Mouse (Mus musculus) CH12.LX (cell line): Measurements from ENCODE around the gene Foxo6. TPM values are rescaled to one million over a fixed set of nuclear protein-coding genes. Genes with fewer than 3 reads are reported as not detected.

Source experiments
- DNase-seq: peaks from one replicate; pipeline ENCODE4 v3.0.0-alpha.2; 2013; ENCODE audit errors: extremely low read depth
- H3K27ac ChIP-seq: 2 replicates; pipeline ENCODE4 v1.5.1; 2012; ENCODE audit warnings: low read depth, mild to moderate bottlenecking, control low read depth, moderate library complexity; ENCODE audit not compliant: insufficient read depth
- H3K27me3 ChIP-seq: replicated peaks from 2 replicates; pipeline ENCODE3; 2012; ENCODE audit warnings: inconsistent platforms
- H3K36me3 ChIP-seq, 2 experiments: replicated peaks in 1 of 2; 2 replicates each; pipeline versions ENCODE3 to v1.6.1; 2012; ENCODE audit warnings: inconsistent platforms in 1 of 2, low read length in 1 of 2, mild to moderate bottlenecking in 1 of 2, mixed read lengths in 1 of 2, moderate library complexity in 1 of 2; ENCODE audit not compliant: control insufficient read depth in 1 of 2, insufficient read depth in 1 of 2
- H3K4me1 ChIP-seq, 2 experiments: 2 replicates each; pipeline ENCODE4 v1.6.1; 2012; ENCODE audit warnings: inconsistent platforms in 1 of 2, moderate library complexity in 1 of 2; ENCODE audit not compliant: insufficient read depth in 2 of 2, control insufficient read depth in 1 of 2
- H3K4me2 ChIP-seq: 2 replicates; pipeline ENCODE4 v1.6.1; 2012; ENCODE audit warnings: low read depth, mild to moderate bottlenecking, control low read depth; ENCODE audit not compliant: poor library complexity, insufficient read depth, severe bottlenecking
- H3K4me3 ChIP-seq, 3 experiments: fragments of 150-350 bp in 1 of 3; sonication (generic) in 1 of 3; replicated peaks in 1 of 3; 2 replicates each; pipeline versions ENCODE3 to v1.5.1; 2011 to 2012; ENCODE audit warnings: low read depth in 2 of 3, low read length in 2 of 3, mild to moderate bottlenecking in 2 of 3, moderate library complexity in 2 of 3, control low read depth in 1 of 3, improper control_type of control experiment in 1 of 3, inconsistent platforms in 1 of 3, mixed read lengths in 1 of 3; ENCODE audit not compliant: poor library complexity in 1 of 3
- H3K79me2 ChIP-seq: replicated peaks from 2 replicates; pipeline ENCODE4 v1.6.1; 2012; ENCODE audit warnings: mild to moderate bottlenecking, moderate library complexity; ENCODE audit not compliant: control insufficient read depth, poor library complexity, insufficient read depth, severe bottlenecking; ENCODE audit errors: extremely low read depth
- H3K9ac ChIP-seq: 2 replicates; pipeline ENCODE4 v1.6.1; 2012; ENCODE audit warnings: low read depth, mild to moderate bottlenecking, control low read depth, moderate library complexity; ENCODE audit not compliant: insufficient read depth
- H3K9me3 ChIP-seq: replicated peaks from 2 replicates; pipeline ENCODE3; 2012; ENCODE audit warnings: low read length, inconsistent platforms, mixed read lengths
- CHD2 ChIP-seq: IDR thresholded peaks from 2 replicates; pipeline ENCODE4 v1.6.1; 2011; ENCODE audit warnings: low read length, improper control_type of control experiment
- IRF4 ChIP-seq: IDR thresholded peaks from 2 replicates; pipeline ENCODE4 v1.6.1; 2014; ENCODE audit warnings: low read depth, mild to moderate bottlenecking, inconsistent platforms, low read length, improper control_type of control experiment
- MEF2A ChIP-seq: IDR thresholded peaks from 2 replicates; pipeline ENCODE4 v1.6.1; 2014; ENCODE audit warnings: low read depth, mild to moderate bottlenecking, inconsistent platforms, low read length, improper control_type of control experiment, borderline replicate concordance
- PAX5 ChIP-seq: IDR thresholded peaks from 2 replicates; pipeline ENCODE4 v1.6.1; 2012; ENCODE audit warnings: low read length, inconsistent platforms, mixed read lengths
- POLR2AphosphoS2 ChIP-seq: IDR thresholded peaks from 2 replicates; pipeline ENCODE4 v1.6.1; 2011; ENCODE audit warnings: low read depth, low read length, improper control_type of control experiment
- RCOR1 ChIP-seq: conservative IDR thresholded peaks from 2 replicates; pipeline ENCODE4 v1.6.1; 2012; ENCODE audit warnings: low read depth, mild to moderate bottlenecking, inconsistent platforms, low read length, improper control_type of control experiment
- SIN3A ChIP-seq: IDR thresholded peaks from 2 replicates; pipeline ENCODE4 v1.6.1; 2012; ENCODE audit warnings: low read length, improper control_type of control experiment, inconsistent platforms
- TCF12 ChIP-seq: IDR thresholded peaks from 2 replicates; pipeline ENCODE4 v1.6.1; 2014; ENCODE audit warnings: low read depth, mild to moderate bottlenecking, inconsistent platforms, low read length, improper control_type of control experiment
- UBTF ChIP-seq: IDR thresholded peaks from 2 replicates; pipeline ENCODE4 v1.6.1; 2012; ENCODE audit warnings: low read depth, mild to moderate bottlenecking, inconsistent platforms, low read length, improper control_type of control experiment, moderate library complexity
- USF1 ChIP-seq: IDR thresholded peaks from 2 replicates; pipeline ENCODE4 v1.6.1; 2014; ENCODE audit warnings: low read depth, mild to moderate bottlenecking, inconsistent platforms, low read length, improper control_type of control experiment
- USF2 ChIP-seq: conservative IDR thresholded peaks from 2 replicates; pipeline ENCODE4 v1.6.1; 2011; ENCODE audit warnings: low read depth, low read length, improper control_type of control experiment
- ZNF384 ChIP-seq: IDR thresholded peaks from 2 replicates; pipeline ENCODE4 v1.6.1; 2012; ENCODE audit warnings: low read depth, low read length, improper control_type of control experiment, inconsistent platforms
- dilution Hi-C: fragments of 300-500 bp; cut with MboI; formaldehyde crosslinking; loops from 2 replicates; pipeline ENCODE4 v1.14.3; 2020; ENCODE audit warnings: low sequenced_read_pairs; ENCODE audit not compliant: extremely low pct_unique_long_range_greater_than_20kb, extremely low pct_ligation_motif_present
- in situ Hi-C: fragments of 300-500 bp; cut with MboI; formaldehyde crosslinking; loops from 3 replicates; pipeline ENCODE4 v1.14.3; 2019; ENCODE audit warnings: low sequenced_read_pairs, low pct_ligation_motif_present, low pct_unique_long_range_greater_than_20kb, mixed read lengths
- polyA plus RNA-seq: library from polyadenylated mRNA; unstranded; fragments of >175 nt; gene quantifications from 2 replicates; pipeline ENCODE4 v1.2.1, GENCODE M21; 2012; ENCODE audit warnings: low read depth; ENCODE audit not compliant: insufficient read length
- total RNA-seq, 2 experiments: library from RNA; depleted of rRNA; stranded (reverse); fragments of 300-350 nt in 1 of 2; fragments of >200 nt in 1 of 2; gene quantifications; 2 replicates each; pipeline ENCODE4 v1.2.3; 2012 to 2014

The Foxo6 gene
- total and polyA plus RNA-seq, 3 experiments = not detected

DNA sequence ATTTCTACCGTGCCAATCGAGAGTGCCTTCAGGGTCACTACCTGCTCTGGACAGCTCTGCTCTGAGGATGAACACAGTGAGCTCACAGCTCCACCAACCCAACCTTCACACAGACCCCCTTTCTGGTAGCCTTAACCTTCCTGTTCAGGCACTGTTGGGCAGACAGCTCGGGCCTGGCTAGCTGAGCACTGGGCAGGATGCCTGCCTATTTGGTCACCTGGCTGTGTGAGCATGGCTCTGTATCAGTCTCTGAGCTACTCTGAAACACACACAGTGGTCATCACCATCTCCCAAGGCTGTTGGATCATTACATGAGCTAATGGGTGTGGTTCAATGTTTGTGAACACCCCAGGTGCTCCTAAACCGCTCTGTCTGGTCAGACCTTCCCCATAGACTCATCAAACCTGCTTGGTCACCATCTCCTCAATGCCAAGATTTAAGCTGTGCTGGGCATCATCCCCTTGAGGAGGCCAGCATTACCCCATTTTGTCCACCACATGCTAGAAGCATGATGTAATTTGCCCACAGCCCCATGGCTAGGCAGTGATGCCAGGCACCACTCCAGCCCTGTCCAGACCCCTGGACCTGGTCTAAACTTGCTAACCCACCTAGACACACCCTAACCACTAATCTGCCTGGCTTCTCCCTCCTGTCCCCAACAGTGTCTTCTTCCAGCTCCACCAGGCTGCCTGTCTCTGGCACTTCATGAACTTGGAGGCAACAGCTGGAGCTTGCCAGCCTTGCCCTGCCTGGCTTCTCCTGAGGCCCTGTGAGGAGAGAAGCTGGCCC lies 16.8 kb downstream of the Foxo6 start:
- peaks cover 2% of the 10 kb centered on the region for H3K9me3 ChIP-seq
- peaks cover 84% of the 10 kb centered on the region for H3K27me3 ChIP-seq
- DNase-seq = no peak
- TF ChIP-seq USF2 (no peak), CHD2 (no peak), ZNF384 (no peak)
- TF ChIP-seq, all 38 proteins: peak for 0
- in situ Hi-C loops = no loop called here
- dilution Hi-C loops = no loop called here
- Histone ChIP-seq H3K79me2 (no peaks in the 10 kb centered on the region), H3K4me2 (no peak overlapping the region), H3K9ac (no peak overlapping the region), H3K27ac (no peak overlapping the region), H3K36me3 (no peaks in the 10 kb centered on the region), H3K4me3 (no peak overlapping the region), H3K4me1 (peaks cover 0 to 5% of the 10 kb centered on the region in 2 experiments; a peak in 1 of 4 replicates)

DNA sequence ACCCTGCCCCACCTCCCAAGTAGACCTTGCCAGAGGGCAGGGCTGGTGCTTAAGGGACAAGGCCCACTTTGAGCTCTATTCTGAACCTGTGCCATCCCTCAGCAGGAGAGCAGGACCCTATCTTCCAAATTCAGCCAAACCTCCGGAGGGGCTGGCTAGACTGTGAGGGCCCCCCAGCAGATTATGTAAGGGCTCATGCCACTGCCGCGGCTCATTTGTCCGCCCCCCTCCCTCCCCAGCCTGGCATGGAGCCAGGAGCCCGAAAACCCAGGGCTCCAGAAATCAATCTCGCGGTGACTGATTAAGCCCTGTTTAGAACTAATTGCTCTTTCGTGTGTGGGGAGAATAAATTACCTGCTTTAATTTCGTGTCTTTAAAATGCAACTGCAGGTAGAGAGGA lies 17.7 kb downstream of the Foxo6 start:
- no peak overlapping the region for H3K27ac ChIP-seq
- TF ChIP-seq SIN3A = no peak
- no peak for TF ChIP-seq IRF4
- TF ChIP-seq RCOR1 = no peak
- no peak for TF ChIP-seq MEF2A
- no peak for TF ChIP-seq TCF12
- no peak for TF ChIP-seq USF1
- TF ChIP-seq POLR2AphosphoS2 = no peak
- TF ChIP-seq UBTF = no peak
- no peak for TF ChIP-seq PAX5
- peaks cover 2% of the 10 kb centered on the region for H3K9me3 ChIP-seq
- H3K79me2 ChIP-seq = no peaks in the 10 kb centered on the region
- in situ Hi-C loops (no loop called here), dilution Hi-C loops (no loop called here)
- no peak for DNase-seq
- no peaks in the 10 kb centered on the region for H3K36me3 ChIP-seq
- H3K27me3 ChIP-seq = peaks cover 84% of the 10 kb centered on the region
- no peaks in the 10 kb centered on the region for H3K4me1 ChIP-seq
- no peak overlapping the region for H3K9ac ChIP-seq
- no peak overlapping the region for H3K4me3 ChIP-seq
- H3K4me2 ChIP-seq = no peak overlapping the region
